Mouse (Mus musculus) gonadal fat pad, adult 2 months (tissue): ENCODE data around the gene Capn1. TPM values are rescaled to one million over a fixed set of nuclear protein-coding genes. Genes with fewer than 3 reads are reported as not detected.

Experiments
- DNase-seq: peaks from one replicate; pipeline ENCODE4 v3.0.0-alpha.2; 2012; ENCODE audit warnings: low read depth
- polyA plus RNA-seq: library from polyadenylated mRNA; depleted of rRNA; stranded (reverse); fragments of >200 nt; gene quantifications from 2 replicates; pipeline ENCODE4 v1.2.3, GENCODE M21; 2012; rRNA removed

Capn1 gene
- polyA plus RNA-seq, 1 experiment, result 70.6 TPM

DNA sequence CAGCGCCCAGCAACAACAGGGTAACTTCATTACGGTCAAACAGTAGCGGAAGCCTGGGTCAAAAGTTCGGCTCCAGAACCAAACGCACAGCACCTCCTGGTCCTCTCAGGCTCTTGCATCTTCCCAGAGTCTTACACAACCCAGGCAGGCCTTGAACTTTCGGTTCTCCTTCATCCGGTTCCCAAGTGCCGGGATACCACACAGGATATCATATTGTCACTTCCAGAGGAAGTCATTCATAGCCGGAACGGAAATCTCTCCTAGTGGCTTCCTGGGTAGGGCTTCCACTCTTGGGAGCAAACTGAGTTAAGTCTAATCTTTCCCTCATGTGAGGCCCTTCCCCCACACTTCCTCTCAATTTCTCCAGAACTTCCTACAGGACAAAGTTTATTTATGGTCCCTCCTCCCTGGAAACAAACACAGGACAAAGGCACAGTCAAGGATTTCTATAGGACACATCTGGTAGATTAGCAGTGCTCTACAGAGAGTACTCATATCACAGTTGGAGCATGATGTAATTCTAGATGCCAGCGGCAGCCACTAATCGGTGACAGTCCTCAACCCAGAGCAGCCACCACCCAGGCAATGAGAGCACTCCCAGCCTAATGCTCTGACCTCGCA, 63.5 kb downstream of the Capn1 start:
- DNase-seq, result no peak

DNA sequence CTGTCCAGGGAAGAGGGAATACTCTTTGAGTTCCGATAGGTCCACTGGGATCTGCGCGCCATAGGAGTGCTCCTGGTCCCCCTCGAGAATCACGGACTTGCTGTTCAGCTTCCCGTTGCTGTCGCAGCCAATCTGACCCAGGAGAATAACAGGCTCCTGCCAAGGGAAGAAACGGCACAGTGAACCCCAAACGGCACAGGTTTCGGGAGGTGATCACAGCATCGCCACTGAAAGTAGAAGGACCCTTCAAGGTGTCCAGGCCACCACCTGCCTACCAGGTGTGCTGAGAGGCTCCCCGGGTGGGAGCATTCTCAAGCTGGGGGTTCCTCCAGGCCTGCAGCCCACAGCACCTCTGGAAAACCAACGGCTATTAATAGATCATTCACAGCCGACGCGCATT, 64.1 kb downstream of the Capn1 start:
- DNase-seq, result no peak

DNA sequence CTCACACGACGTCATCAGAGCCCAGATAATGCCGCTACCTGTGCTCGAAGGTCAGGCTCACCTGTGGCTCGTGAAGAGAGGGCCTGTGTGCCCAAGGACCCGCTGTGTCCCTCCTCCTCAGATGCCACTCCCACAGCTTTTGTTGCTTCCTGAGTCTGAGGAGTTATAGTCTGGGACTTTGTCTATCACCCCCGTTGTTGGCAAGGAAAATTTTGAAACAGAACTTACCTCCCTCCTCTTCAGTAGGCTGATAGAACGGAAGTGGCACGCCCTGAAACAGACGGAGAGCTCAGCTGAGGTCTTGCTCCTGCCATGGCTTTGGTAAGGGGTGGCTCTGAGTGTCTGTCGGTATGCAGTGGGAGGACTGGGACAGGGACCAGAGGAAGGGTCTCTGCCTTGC, 65.5 kb downstream of the Capn1 start:
- no peak for DNase-seq

DNA sequence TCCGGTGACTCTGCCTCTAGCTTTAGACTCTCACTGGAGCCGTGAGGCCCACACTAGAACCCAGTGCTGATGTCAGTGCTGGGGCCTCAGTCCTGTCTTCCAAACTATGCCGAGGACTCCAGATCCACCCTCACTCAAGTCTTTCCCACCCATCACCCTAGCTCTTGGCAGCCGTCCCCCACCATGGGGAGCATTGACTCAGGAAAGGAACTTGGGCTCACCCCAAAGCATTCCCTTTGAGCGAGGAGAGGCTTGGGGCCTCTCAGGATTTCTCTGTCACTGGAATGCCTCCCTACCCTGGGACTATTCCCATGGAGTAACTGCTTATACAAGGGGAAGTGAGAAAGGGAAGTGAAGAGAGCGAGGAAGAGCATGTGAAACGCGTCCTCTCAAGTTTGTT, 69.8 kb downstream of the Capn1 start:
- no peak for DNase-seq

DNA sequence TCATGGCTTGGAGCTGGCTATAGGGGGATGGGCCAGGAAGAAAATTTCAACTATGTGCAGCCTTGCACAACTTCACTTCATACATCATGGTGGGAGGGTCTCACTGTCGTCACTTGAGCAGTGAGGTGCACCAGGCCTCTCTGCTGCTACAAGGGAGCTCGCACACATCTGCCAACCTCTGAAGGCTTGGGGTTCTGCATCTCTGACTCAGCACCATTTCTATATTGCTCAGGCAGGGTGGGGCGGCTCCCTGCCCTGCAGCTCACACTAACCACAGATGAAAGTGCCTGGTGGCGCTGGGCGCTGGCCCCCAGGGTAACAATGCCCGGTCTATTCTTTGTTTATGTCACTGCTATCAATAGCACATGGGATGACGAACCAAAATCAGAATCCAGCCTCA, 70.7 kb downstream of the Capn1 start:
- no peak for DNase-seq

DNA sequence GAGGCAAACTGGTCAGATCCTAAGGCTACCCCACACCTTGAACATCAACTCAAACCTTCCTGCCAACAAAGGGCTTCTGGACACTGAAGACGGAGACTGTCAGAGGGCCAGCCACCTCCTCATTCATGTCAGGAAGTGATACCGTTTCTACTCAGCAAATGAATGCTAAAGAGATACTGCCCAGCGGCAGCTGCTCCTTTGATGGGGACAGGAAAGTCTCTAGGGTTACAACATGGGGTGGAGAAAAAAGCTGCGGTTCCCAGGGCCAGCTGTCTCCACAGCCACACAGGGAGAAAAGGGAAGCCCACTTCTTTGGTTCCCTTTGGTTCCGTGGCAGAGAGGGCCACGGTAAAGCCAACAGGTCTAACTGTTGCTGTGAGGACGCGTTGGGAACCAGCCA, 71.6 kb downstream of the Capn1 start:
- no peak for DNase-seq

DNA sequence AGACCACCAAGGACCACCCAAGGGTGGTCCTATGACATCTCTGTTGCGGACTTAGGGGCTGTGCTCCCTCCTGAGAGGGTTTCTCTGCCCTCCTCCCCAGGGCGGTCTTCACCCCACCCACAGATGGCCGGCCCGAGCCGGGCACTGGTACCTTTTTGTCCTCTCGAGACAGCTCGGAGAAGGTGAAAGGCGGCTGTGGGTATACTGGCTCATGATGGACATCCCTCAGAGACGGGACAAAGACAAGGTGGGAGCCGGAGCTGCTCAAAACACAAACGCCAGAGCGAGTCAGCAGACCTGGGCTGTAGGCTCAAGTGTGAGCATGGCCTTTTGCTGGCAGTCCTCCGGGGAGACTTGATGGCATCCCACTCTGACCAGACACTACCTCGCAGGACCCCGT, 72.3 kb downstream of the Capn1 start:
- DNase-seq, result no peak

DNA sequence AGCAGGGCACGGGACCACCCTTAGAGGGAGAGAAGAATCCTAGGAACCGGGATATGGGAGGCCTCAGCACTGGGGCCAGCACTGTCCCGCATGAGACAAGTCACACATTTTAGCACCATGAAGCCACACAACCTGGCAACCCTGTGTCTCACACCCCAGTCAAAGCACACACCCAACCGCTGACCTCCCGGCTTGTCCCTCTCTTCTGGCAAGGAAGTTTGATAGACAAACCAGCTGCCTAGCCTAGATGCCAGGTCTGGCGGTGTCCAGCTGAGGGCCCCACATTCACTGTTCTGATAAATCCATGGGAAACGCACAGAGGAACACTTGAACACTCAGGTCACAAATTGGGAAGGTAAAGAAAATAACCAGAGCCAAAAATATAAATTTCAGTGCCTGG, 73.1 kb downstream of the Capn1 start:
- DNase-seq, result no peak

DNA sequence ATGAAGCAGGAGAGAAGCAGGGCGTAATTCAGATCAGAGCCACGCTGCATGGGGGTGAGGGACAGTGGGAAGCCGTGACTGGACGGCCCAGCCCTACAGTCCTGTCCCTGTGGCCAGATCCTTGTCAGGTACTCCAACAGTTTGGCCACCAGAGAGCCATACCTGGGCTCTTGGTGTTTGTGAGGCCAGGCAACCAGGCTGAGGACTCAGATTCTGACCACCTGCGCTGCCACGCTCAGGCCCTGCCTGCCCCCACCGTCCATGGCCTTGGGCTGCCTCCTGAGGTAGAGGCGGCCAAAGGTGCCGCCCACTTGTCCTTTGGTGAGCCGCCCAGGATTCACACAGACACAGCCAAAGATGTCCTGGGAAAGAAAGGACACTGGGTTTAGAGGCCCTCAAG, 75.0 kb downstream of the Capn1 start:
- no peak for DNase-seq

DNA sequence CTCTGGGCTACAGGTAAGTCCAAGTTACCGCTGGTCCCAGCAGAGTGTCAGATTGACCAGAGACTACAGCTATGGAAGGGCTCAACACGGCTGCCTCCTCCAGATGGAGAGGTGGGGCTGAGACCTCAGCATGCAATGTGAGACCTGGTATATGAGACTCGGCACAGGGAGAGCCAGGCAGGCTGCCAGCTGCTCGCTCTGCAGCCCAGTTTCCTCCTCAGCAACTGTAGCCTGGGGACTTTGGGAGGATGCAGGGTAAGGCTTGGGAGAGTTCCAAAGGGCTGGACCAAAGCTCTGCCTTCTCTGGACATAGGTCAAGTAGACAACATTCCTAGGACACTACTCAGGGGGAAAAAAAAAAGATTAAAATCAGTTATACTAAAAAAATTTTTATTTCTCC, 75.5 kb downstream of the Capn1 start:
- DNase-seq, result no peak

DNA sequence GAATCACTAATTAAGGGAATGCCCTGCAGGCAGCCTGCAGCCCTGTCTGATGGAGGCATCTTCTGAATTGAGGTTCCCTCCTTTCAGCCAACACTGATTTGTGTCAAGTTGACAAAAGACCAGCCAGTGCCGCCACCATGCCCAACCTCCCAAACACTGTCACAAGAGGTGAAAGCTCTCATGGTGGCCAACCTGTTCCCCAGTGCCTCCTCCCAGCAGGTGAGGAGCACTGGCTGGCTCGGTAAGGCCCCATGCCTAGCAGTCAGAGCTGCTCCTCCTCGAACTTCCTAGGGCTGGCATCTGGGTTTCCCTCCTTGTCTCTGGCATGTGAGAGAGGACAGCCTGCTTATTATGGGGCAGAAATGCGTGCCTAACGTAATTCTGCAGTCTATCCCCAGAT, 76.0 kb downstream of the Capn1 start:
- no peak for DNase-seq

Other genes starting within 250 kb of the Capn1 start
- 155 TPM in 2 replicates for gene Scyl1, start 244.5 kb downstream of the Capn1 start, polyA plus RNA-seq
- gene Frmd8, start 140.6 kb downstream of the Capn1 start, polyA plus RNA-seq, result 15.1 and 15.9 TPM in 2 replicates
- 17.3 and 25.7 TPM in 2 replicates for gene Slc25a45, start 138.1 kb downstream of the Capn1 start, polyA plus RNA-seq
- 0.70 and 0.75 TPM in 2 replicates for gene Tigd3, start 121.7 kb downstream of the Capn1 start, polyA plus RNA-seq
- 71.5 and 79.4 TPM in 2 replicates for gene Dpf2, start 102.9 kb downstream of the Capn1 start, polyA plus RNA-seq
- 12.9 and 17.6 TPM in 2 replicates for gene Cdc42ep2, start 91.1 kb downstream of the Capn1 start, polyA plus RNA-seq
- 29.1 and 43.2 TPM in 2 replicates for gene Pola2, start 51.7 kb downstream of the Capn1 start, polyA plus RNA-seq
- not detected in 2 replicates for gene Slc22a20, start 29.8 kb downstream of the Capn1 start, polyA plus RNA-seq
- 55.6 and 104 TPM in 2 replicates for gene Syvn1, start 30.7 kb upstream of the Capn1 start, polyA plus RNA-seq
- gene Mrpl49, start 41.9 kb upstream of the Capn1 start, polyA plus RNA-seq, result 28.3 and 29.0 TPM in 2 replicates
- gene Fau, start 41.9 kb upstream of the Capn1 start, polyA plus RNA-seq, result 1,249 and 1,627 TPM in 2 replicates
- gene Znhit2, start 45.3 kb upstream of the Capn1 start, polyA plus RNA-seq, result 60.6 and 60.9 TPM in 2 replicates
- gene Tm7sf2, start 52.5 kb upstream of the Capn1 start, polyA plus RNA-seq, result 98.2 and 115 TPM in 2 replicates
- gene Vps51, start 61.3 kb upstream of the Capn1 start, polyA plus RNA-seq, result 56.9 and 64.6 TPM in 2 replicates
- gene Tmem262, start 64.1 kb upstream of the Capn1 start, polyA plus RNA-seq, result 1.2 TPM in 1 of 2 replicates, not detected in the other
- gene Gm28374, start 66.4 kb upstream of the Capn1 start, polyA plus RNA-seq, result 0.20 and 0.23 TPM in 2 replicates
- gene Zfpl1, start 69.1 kb upstream of the Capn1 start, polyA plus RNA-seq, result 106 and 118 TPM in 2 replicates
- 1.0 TPM in 2 replicates for gene Cdca5, start 69.1 kb upstream of the Capn1 start, polyA plus RNA-seq
- 0.37 TPM in 1 of 2 replicates, not detected in the other for gene AC131692.1, start 78.5 kb upstream of the Capn1 start, polyA plus RNA-seq
- 0.06 and 0.12 TPM in 2 replicates for gene Naaladl1, start 89.9 kb upstream of the Capn1 start, polyA plus RNA-seq
- gene Sac3d1, start 102.8 kb upstream of the Capn1 start, polyA plus RNA-seq, result 25.5 and 26.0 TPM in 2 replicates
- 27.6 and 31.0 TPM in 2 replicates for gene Snx15, start 112.4 kb upstream of the Capn1 start, polyA plus RNA-seq
- gene Batf2, start 125.1 kb upstream of the Capn1 start, polyA plus RNA-seq, result 2.8 and 2.9 TPM in 2 replicates
- gene Arl2, start 125.7 kb upstream of the Capn1 start, polyA plus RNA-seq, result 141 and 162 TPM in 2 replicates
- gene Majin, start 168.5 kb upstream of the Capn1 start, polyA plus RNA-seq, result 0.16 and 0.22 TPM in 2 replicates
- gene Gpha2, start 210.5 kb upstream of the Capn1 start, polyA plus RNA-seq, result 1.7 and 2.8 TPM in 2 replicates
- 54.3 and 61.5 TPM in 2 replicates for gene Ppp2r5b, start 220.0 kb upstream of the Capn1 start, polyA plus RNA-seq
- 23.4 and 25.0 TPM in 2 replicates for gene Atg2a, start 225.8 kb upstream of the Capn1 start, polyA plus RNA-seq